Mouse (Mus musculus): ENCODE data around the gene Lekr1. TPM values are rescaled to one million over a fixed set of nuclear protein-coding genes. Genes with fewer than 3 reads are reported as not detected.

Lekr1 gene
- total and polyA plus RNA-seq, 3 experiments = 1.8 to 2.5 TPM; not detected in 1

- Histone ChIP-seq H3K9ac (ENCODE audit: control insufficient read depth, low read depth, low read length, poor library complexity, severe bottlenecking) (no peak overlapping the region), H3K79me2 (ENCODE audit: control insufficient read depth, insufficient read depth, low read length, poor library complexity) (no peaks in the 10 kb centered on the region), H3K9me3 (replicated peaks; ENCODE audit: insufficient read depth, low read length) (no peaks in the 10 kb centered on the region), H3K4me3 (ENCODE audit: control insufficient read depth in 1 of 2, insufficient read depth in 1 of 2, low read depth in 2 of 2, low read length in 2 of 2) (no peak overlapping the region), H3K27me3 (ENCODE audit: control insufficient read depth in 1 of 2, insufficient read depth in 2 of 2, low read length in 2 of 2) (no peaks in the 10 kb centered on the region), H3K36me3 (ENCODE audit: control insufficient read depth in 1 of 2, insufficient read depth in 2 of 2, low read length in 2 of 2) (no peaks in the 10 kb centered on the region), H3K27ac (ENCODE audit: control insufficient read depth, low read depth, low read length) (no peak overlapping the region), H3K4me1 (ENCODE audit: control insufficient read depth in 1 of 2, insufficient read depth in 2 of 2, low read length in 2 of 2) (no peaks in the 10 kb centered on the region)
- no peak for TF ChIP-seq MEF2A (IDR thresholded peaks at IDR 0.05; ENCODE audit: extremely low read depth, insufficient replicate concordance, low read depth, low read length, poor library complexity, severe bottlenecking)
- no peak for TF ChIP-seq ELF1 (IDR thresholded peaks at IDR 0.05; ENCODE audit: low read depth, low read length)
- TF ChIP-seq RCOR1 (IDR thresholded peaks at IDR 0.05; ENCODE audit: low read depth, low read length) = no peak
- DNase-seq (ENCODE audit: low read depth, low spot score) = no peak
Observed at GRCm38 (mm10) chr3:65773910-65774309, 107.9 kb downstream of the Lekr1 start.

DNA sequence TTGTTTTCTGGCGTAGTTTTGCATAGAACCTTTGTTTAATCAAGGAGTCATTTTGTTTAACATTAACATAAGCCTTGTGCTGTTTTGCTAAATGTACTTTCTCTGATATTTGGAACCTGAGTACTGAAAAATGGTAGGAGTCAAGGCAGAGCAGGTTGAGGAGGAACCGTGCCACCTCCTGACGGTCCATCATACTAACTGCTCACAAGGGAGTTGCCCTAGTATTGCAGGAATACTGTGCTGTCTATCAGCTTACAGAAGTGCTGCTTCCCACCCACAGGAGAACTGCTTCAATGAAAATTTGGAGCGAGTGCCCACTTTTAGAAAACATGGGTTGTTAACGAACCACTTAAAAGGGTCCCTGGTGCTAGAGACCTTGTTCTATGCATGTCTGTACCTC is 109.1 kb downstream of the Lekr1 start:
- Histone ChIP-seq H3K27me3 (ENCODE audit: control insufficient read depth in 1 of 2, insufficient read depth in 2 of 2, low read length in 2 of 2) (no peaks in the 10 kb centered on the region; a peak in 1 of 4 replicates), H3K4me3 (ENCODE audit: control insufficient read depth in 1 of 2, insufficient read depth in 1 of 2, low read depth in 2 of 2, low read length in 2 of 2) (no peak overlapping the region), H3K9ac (ENCODE audit: control insufficient read depth, low read depth, low read length, poor library complexity, severe bottlenecking) (no peak overlapping the region), H3K36me3 (ENCODE audit: control insufficient read depth in 1 of 2, insufficient read depth in 2 of 2, low read length in 2 of 2) (no peaks in the 10 kb centered on the region), H3K27ac (ENCODE audit: control insufficient read depth, low read depth, low read length) (no peak overlapping the region), H3K9me3 (replicated peaks; ENCODE audit: insufficient read depth, low read length) (no peaks in the 10 kb centered on the region), H3K79me2 (ENCODE audit: control insufficient read depth, insufficient read depth, low read length, poor library complexity) (no peaks in the 10 kb centered on the region), H3K4me1 (ENCODE audit: control insufficient read depth in 1 of 2, insufficient read depth in 2 of 2, low read length in 2 of 2) (no peaks in the 10 kb centered on the region)
- no peak for TF ChIP-seq JUND (IDR thresholded peaks at IDR 0.05; ENCODE audit: low read depth, low read length)
- DNase-seq (ENCODE audit: low read depth, low spot score) = no peak

- Histone ChIP-seq H3K27ac (ENCODE audit: control insufficient read depth, low read depth, low read length) (no peak overlapping the region), H3K36me3 (ENCODE audit: control insufficient read depth in 1 of 2, insufficient read depth in 2 of 2, low read length in 2 of 2) (no peaks in the 10 kb centered on the region), H3K79me2 (ENCODE audit: control insufficient read depth, insufficient read depth, low read length, poor library complexity) (no peaks in the 10 kb centered on the region), H3K9me3 (replicated peaks; ENCODE audit: insufficient read depth, low read length) (no peaks in the 10 kb centered on the region), H3K27me3 (ENCODE audit: control insufficient read depth in 1 of 2, insufficient read depth in 2 of 2, low read length in 2 of 2) (peaks cover 0 to 3% of the 10 kb centered on the region in 2 experiments), H3K9ac (ENCODE audit: control insufficient read depth, low read depth, low read length, poor library complexity, severe bottlenecking) (no peak overlapping the region), H3K4me1 (ENCODE audit: control insufficient read depth in 1 of 2, insufficient read depth in 2 of 2, low read length in 2 of 2) (no peaks in the 10 kb centered on the region), H3K4me3 (ENCODE audit: control insufficient read depth in 1 of 2, insufficient read depth in 1 of 2, low read depth in 2 of 2, low read length in 2 of 2) (no peak overlapping the region)
- TF ChIP-seq KAT2A (conservative IDR thresholded peaks at IDR 0.05; ENCODE audit: low read depth, low read length) (no peak), SIN3A (IDR thresholded peaks at IDR 0.05; ENCODE audit: low read length) (no peak), MXI1 (IDR thresholded peaks at IDR 0.05; ENCODE audit: low read depth, low read length) (no peak), MAX (IDR thresholded peaks at IDR 0.05; ENCODE audit: low read length) (no peak), GABPA (IDR thresholded peaks at IDR 0.05; ENCODE audit: low read depth, low read length) (no peak), MYC (IDR thresholded peaks at IDR 0.05; ENCODE audit: low read depth, low read length) (no peak), GATA1 (IDR thresholded peaks at IDR 0.05; ENCODE audit: low read depth, low read length) (no peak), NRF1 (IDR thresholded peaks at IDR 0.05; ENCODE audit: insufficient read depth, low read depth, low read length, poor library complexity, severe bottlenecking) (no peak), UBTF (IDR thresholded peaks at IDR 0.05; ENCODE audit: borderline replicate concordance, insufficient read depth, low read depth, low read length) (no peak), ETS1 (IDR thresholded peaks at IDR 0.05; ENCODE audit: low read depth, low read length) (no peak), NELFE (IDR thresholded peaks at IDR 0.05; ENCODE audit: low read depth, low read length) (no peak), RCOR1 (IDR thresholded peaks at IDR 0.05; ENCODE audit: low read depth, low read length) (no peak), MEF2A (IDR thresholded peaks at IDR 0.05; ENCODE audit: extremely low read depth, insufficient replicate concordance, low read depth, low read length, poor library complexity, severe bottlenecking) (no peak), USF1 (IDR thresholded peaks at IDR 0.05; ENCODE audit: low read depth, low read length) (no peak)
- no peak for DNase-seq (ENCODE audit: low read depth, low spot score)
Observed at GRCm38 (mm10) chr3:65782246-65782645, 116.2 kb downstream of the Lekr1 start.

Data from MEL (cell line).